Mouse (Mus musculus) kidney, adult 2 months (tissue): ENCODE data around the gene Prx.

ENCODE experiments used
- CTCF ChIP-seq: fragments of 200-500 bp; conservative IDR thresholded peaks from 2 replicates; pipeline ENCODE4 v1.5.1; 2011; ENCODE audit warnings: low read depth, mild to moderate bottlenecking, control low read depth, low read length, moderate library complexity, mixed read lengths; ENCODE audit not compliant: insufficient read depth, insufficient read length
- POLR2A ChIP-seq: fragments of 200-500 bp; IDR thresholded peaks from one replicate; pipeline ENCODE4 v1.6.1; 2011; ENCODE audit warnings: low read depth, low read length, control low read depth

DNA sequence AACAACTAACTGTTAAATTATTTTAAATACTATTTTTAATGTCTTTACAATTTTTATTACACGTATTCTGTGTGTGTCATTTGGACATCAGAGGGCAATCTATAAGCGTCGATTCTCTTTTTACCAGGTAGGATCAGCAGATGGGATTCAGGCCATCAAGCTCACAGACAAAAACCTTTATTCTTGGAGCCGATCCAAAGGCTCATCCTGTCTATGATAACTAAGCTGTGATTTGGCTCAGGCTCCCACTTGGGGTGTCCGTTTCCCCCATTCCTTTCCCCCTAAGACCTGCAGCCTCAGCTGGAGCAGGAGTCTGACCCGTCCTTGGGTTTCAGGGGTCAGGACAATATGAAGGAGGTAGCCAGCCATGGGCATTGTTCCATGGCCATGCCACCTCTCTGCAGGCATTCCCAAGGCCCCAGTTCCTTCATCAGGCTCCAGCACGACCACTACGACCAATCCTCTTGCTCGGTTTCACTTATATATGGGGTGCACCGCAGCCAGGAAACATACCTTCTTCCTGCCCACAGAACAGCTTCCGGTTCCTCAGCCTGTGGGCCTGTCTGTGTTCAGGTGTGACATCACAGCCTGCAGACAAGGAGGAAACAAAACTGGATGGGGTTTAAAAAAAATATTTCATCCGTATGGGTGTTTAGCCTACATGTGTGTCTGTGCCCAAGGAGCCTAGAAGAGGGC, 45.7 kb downstream of the Prx start:
- TF ChIP-seq CTCF: no peak
- no peak for TF ChIP-seq POLR2A
